Mouse (Mus musculus) kidney, adult 2 months (tissue): ENCODE data around the gene Tmem253.

ENCODE experiments used
- CTCF ChIP-seq: fragments of 200-500 bp; conservative IDR thresholded peaks from 2 replicates; pipeline ENCODE4 v1.5.1; 2011; ENCODE audit warnings: low read depth, mild to moderate bottlenecking, control low read depth, low read length, moderate library complexity, mixed read lengths; ENCODE audit not compliant: insufficient read depth, insufficient read length
- POLR2A ChIP-seq: fragments of 200-500 bp; IDR thresholded peaks from one replicate; pipeline ENCODE4 v1.6.1; 2011; ENCODE audit warnings: low read depth, low read length, control low read depth

- peak; percentile 38 for TF ChIP-seq POLR2A
- peak; percentile 55 for TF ChIP-seq CTCF
Measured at GRCm38 (mm10) chr14:52019590-52020340, 4.3 kb downstream of the Tmem253 start.
